Mouse (Mus musculus): Measurements from ENCODE around the gene Irx5.

GRCm38 (mm10) chr8:92364776-92365240, 7.4 kb downstream of the Irx5 start:
- no peak for TF ChIP-seq EP300 (IDR thresholded peaks at IDR 0.05; ENCODE audit: low read depth)
- no peak; the same call in 1 of the 2 replicates for TF ChIP-seq CTCF (IDR thresholded peaks at IDR 0.05; ENCODE audit: low read depth)

Data from liver, embryonic 14.5 days (tissue).